Mouse (Mus musculus): ENCODE data around the gene Lpar2.

DNA sequence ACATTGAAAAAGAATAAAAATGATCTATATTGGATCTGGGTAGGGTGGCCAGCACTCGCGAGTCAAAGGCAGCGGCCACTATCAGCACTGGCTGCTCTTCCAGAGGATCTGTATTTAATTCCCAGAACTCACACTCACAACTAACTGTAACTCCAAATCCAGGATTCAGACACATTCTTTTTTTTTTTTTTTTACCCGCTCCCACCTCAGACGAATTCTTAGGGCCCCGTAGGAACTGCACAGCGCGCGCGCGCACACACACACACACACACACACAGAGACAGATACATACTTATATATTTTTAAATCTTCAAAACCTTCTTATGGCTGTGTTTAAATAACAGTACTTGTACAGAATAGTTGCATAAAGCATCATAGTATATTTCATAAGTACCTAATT, 31.9 kb upstream of the Lpar2 start:
- TF ChIP-seq CTCF (IDR thresholded peaks at IDR 0.05; ENCODE audit: low read depth) (no peak), EP300 (IDR thresholded peaks at IDR 0.05; ENCODE audit: low read depth) (no peak)

Data from liver, embryonic 14.5 days (tissue).